Mouse (Mus musculus) liver, embryonic 11.5 days (tissue): ENCODE measurements around the gene Olfr444. TPM values are rescaled to one million over a fixed set of nuclear protein-coding genes. Genes with fewer than 3 reads are reported as not detected.

Experiments
- ATAC-seq: fragments of 200-750 bp; cut with Nextera tagmentation; replicated peaks from 2 replicates; pipeline ENCODE4 v1.8.0; 2017; ENCODE audit warnings: moderate number of reproducible peaks, mild to moderate bottlenecking, moderate TSS enrichment, moderate library complexity; ENCODE audit not compliant: low FRiP score
- DNase-seq: peaks from one replicate; pipeline ENCODE4 v3.0.0-alpha.2; 2017; ENCODE audit warnings: low spot score
- H3K27ac ChIP-seq: fragments of 300-500 bp; sonication (generic); 2 replicates; pipeline ENCODE4 v1.5.1; 2014; ENCODE audit warnings: mild to moderate bottlenecking, low read depth, low read length, control low read depth
- H3K27me3 ChIP-seq: fragments of 300-500 bp; sonication (generic); replicated peaks from 2 replicates; pipeline ENCODE4 v1.6.1; 2014; ENCODE audit warnings: low read length, mixed read lengths; ENCODE audit not compliant: control insufficient read depth, insufficient read depth
- H3K36me3 ChIP-seq: fragments of 300-500 bp; sonication (generic); 2 replicates; pipeline ENCODE4 v1.6.1; 2014; ENCODE audit warnings: mild to moderate bottlenecking, low read length, moderate library complexity, mixed read lengths; ENCODE audit not compliant: control insufficient read depth, insufficient read depth
- H3K4me1 ChIP-seq: fragments of 300-500 bp; sonication (generic); replicated peaks from 2 replicates; pipeline ENCODE4 v1.6.1; 2014; ENCODE audit warnings: low read length, mixed read lengths; ENCODE audit not compliant: control insufficient read depth, insufficient read depth
- H3K4me2 ChIP-seq: fragments of 300-500 bp; sonication (generic); 2 replicates; pipeline ENCODE4 v1.6.1; 2014; ENCODE audit warnings: mild to moderate bottlenecking, control low read depth, moderate library complexity
- H3K4me3 ChIP-seq: fragments of 300-500 bp; sonication (generic); 2 replicates; pipeline ENCODE4 v1.5.1; 2014; ENCODE audit warnings: low read depth, low read length, control low read depth
- H3K9ac ChIP-seq: fragments of 300-500 bp; sonication (generic); 2 replicates; pipeline ENCODE4 v1.6.1; 2014; ENCODE audit warnings: low read depth, low read length, control low read depth
- H3K9me3 ChIP-seq: fragments of 300-500 bp; sonication (generic); 2 replicates; pipeline ENCODE4 v1.6.1; 2016; ENCODE audit warnings: low read length, inconsistent platforms, mixed read lengths; ENCODE audit not compliant: control insufficient read depth
- WGBS: fragments of 180-500 bp; shearing (Covaris S2); extraction: QIAGEN DNeasy Blood & Tissue Kit; methylation state at CpG from one replicate; pipeline ENCODE4 v1.1.7; 2014; 5-methylcytosine and 5-hydroxymethylcytosine counted together
- polyA plus RNA-seq: library from polyadenylated mRNA; unstranded; fragments of >200 nt; fragmentation: Nextera tagmentation; extraction: Ambion mirVana; gene quantifications from 2 replicates; pipeline ENCODE4 v1.2.1, GENCODE M21; 2014

The Olfr444 gene
- not detected in 2 replicates for polyA plus RNA-seq

- Histone ChIP-seq H3K27me3 (no peaks in the 10 kb centered on the region), H3K9ac (no peak within 1 kb of the TSS), H3K27ac (no peak within 1 kb of the TSS), H3K9me3 (no peaks in the 10 kb centered on the region), H3K4me1 (no peaks in the 10 kb centered on the region), H3K4me3 (no peak within 1 kb of the TSS), H3K4me2 (no peak within 1 kb of the TSS), H3K36me3 (no peaks in the 10 kb centered on the region)
- ATAC-seq (no peak), DNase-seq (no peak)
- 64% methylated on average over 1 of the region's 1 CpGs for WGBS
Observed at GRCm38 (mm10) chr6:42948767-42949166, at the start of gene Olfr444. TSS of gene Olfr444 (plus strand) at chr6:42949067.

- H3K4me1 ChIP-seq: no peaks in the 10 kb centered on the region
- 8% methylated on average over 1 of the region's 1 CpGs for WGBS
- H3K27ac ChIP-seq: no peak overlapping the region
- H3K9ac ChIP-seq: no peak overlapping the region
- H3K4me3 ChIP-seq: no peak overlapping the region
- H3K4me2 ChIP-seq: no peak overlapping the region
- no peaks in the 10 kb centered on the region for H3K36me3 ChIP-seq
- DNase-seq (no peak), ATAC-seq (no peak)
- no peaks in the 10 kb centered on the region for H3K9me3 ChIP-seq
- no peaks in the 10 kb centered on the region for H3K27me3 ChIP-seq
Observed at GRCm38 (mm10) chr6:42900345-42900744, 48.5 kb upstream of the Olfr444 start.

- Histone ChIP-seq H3K9me3 (no peaks in the 10 kb centered on the region), H3K9ac (no peak within 1 kb of the TSS), H3K4me3 (no peak within 1 kb of the TSS), H3K36me3 (no peaks in the 10 kb centered on the region), H3K27me3 (no peaks in the 10 kb centered on the region), H3K4me1 (no peaks in the 10 kb centered on the region), H3K27ac (no peak within 1 kb of the TSS), H3K4me2 (no peak within 1 kb of the TSS)
- DNase-seq (no peak), ATAC-seq (no peak)
Observed at GRCm38 (mm10) chr6:42908578-42908977, 40.3 kb upstream of the Olfr444 start, which contains the start of gene Olfr447. TSS of gene Olfr447 (plus strand) at chr6:42908878.

GRCm38 (mm10) chr6:42921077-42921476, 27.8 kb upstream of the Olfr444 start, which contains the start of gene Olfr446:
TSS of gene Olfr446 (plus strand) at chr6:42921377.
- DNase-seq (no peak), ATAC-seq (no peak)
- H3K4me3 ChIP-seq: no peak within 1 kb of the TSS
- whole genome bisulfite sequencing: 64% methylated on average over 2 of the region's 2 CpGs
- H3K4me2 ChIP-seq: no peak within 1 kb of the TSS
- H3K9ac ChIP-seq: no peak within 1 kb of the TSS
- no peaks in the 10 kb centered on the region for H3K27me3 ChIP-seq
- H3K9me3 ChIP-seq: no peaks in the 10 kb centered on the region
- H3K27ac ChIP-seq: no peak within 1 kb of the TSS
- no peaks in the 10 kb centered on the region for H3K4me1 ChIP-seq
- no peaks in the 10 kb centered on the region for H3K36me3 ChIP-seq

- DNase-seq: no peak
- H3K4me2 ChIP-seq: no peak overlapping the region
- no peak for ATAC-seq
Observed at GRCm38 (mm10) chr6:42980377-42980776, 31.5 kb downstream of the Olfr444 start.

More at GRCm38 (mm10) chr6:42980377-42980776, 31.5 kb downstream of the Olfr444 start:
- H3K9me3 ChIP-seq: no peaks in the 10 kb centered on the region
- H3K27ac ChIP-seq: no peak overlapping the region
- H3K4me3 ChIP-seq: no peak overlapping the region
- no peaks in the 10 kb centered on the region for H3K4me1 ChIP-seq
- no peak overlapping the region for H3K9ac ChIP-seq
- no peaks in the 10 kb centered on the region for H3K27me3 ChIP-seq
- H3K36me3 ChIP-seq: no peaks in the 10 kb centered on the region

Other genes with a start within 250 kb of the Olfr444 start
- gene Tcaf1, start 239.0 kb upstream of the Olfr444 start, polyA plus RNA-seq: 23.3 and 26.2 TPM in 2 replicates
- not detected in 2 replicates for gene Olfr453, start 209.7 kb upstream of the Olfr444 start, polyA plus RNA-seq
- not detected in 2 replicates for gene Olfr38, start 192.7 kb upstream of the Olfr444 start, polyA plus RNA-seq
- not detected in 2 replicates for gene Olfr452, start 164.0 kb upstream of the Olfr444 start, polyA plus RNA-seq
- not detected in 2 replicates for gene Olfr450, start 137.1 kb upstream of the Olfr444 start, polyA plus RNA-seq
- not detected in 2 replicates for gene Olfr449, start 114.7 kb upstream of the Olfr444 start, polyA plus RNA-seq
- gene Olfr448, start 58.6 kb upstream of the Olfr444 start, polyA plus RNA-seq: not detected in 2 replicates
- not detected in 2 replicates for gene Olfr447, start 40.2 kb upstream of the Olfr444 start, polyA plus RNA-seq
- not detected in 2 replicates for gene Olfr446, start 27.7 kb upstream of the Olfr444 start, polyA plus RNA-seq
- gene Olfr441, start 157.3 kb downstream of the Olfr444 start, polyA plus RNA-seq: not detected in 2 replicates
- not detected in 2 replicates for gene Olfr237-ps1, start 197.5 kb downstream of the Olfr444 start, polyA plus RNA-seq
- gene Olfr437, start 214.2 kb downstream of the Olfr444 start, polyA plus RNA-seq: not detected in 2 replicates
- gene Olfr13, start 223.1 kb downstream of the Olfr444 start, polyA plus RNA-seq: not detected in 2 replicates
- not detected in 2 replicates for gene Olfr435, start 248.1 kb downstream of the Olfr444 start, polyA plus RNA-seq